Mouse (Mus musculus) bone marrow macrophage, adult 2 months (primary cell): Measurements from ENCODE around the gene Cldn7.

Experiments used
- CTCF ChIP-seq: IDR thresholded peaks from 2 replicates; pipeline ENCODE4 v1.5.1; 2012; ENCODE audit warnings: low read depth, mild to moderate bottlenecking, low read length, moderate library complexity
- POLR2A ChIP-seq: IDR thresholded peaks from 2 replicates; pipeline ENCODE4 v1.6.1; 2012; ENCODE audit warnings: mild to moderate bottlenecking, low read depth, low read length, borderline replicate concordance

- no peak for TF ChIP-seq CTCF
- no peak for TF ChIP-seq POLR2A
Observed at GRCm38 (mm10) chr11:69937385-69937784, 27.2 kb upstream of the Cldn7 start.
